Mouse (Mus musculus) lung, adult 2 months (tissue): ENCODE results near the gene Prdm11.

Source experiments
- CTCF ChIP-seq: fragments of 200-500 bp; IDR thresholded peaks from 2 replicates; pipeline ENCODE4 v1.5.1; 2011; ENCODE audit warnings: mild to moderate bottlenecking, low read length, control low read depth; ENCODE audit not compliant: insufficient read depth
- POLR2A ChIP-seq: fragments of 200-500 bp; IDR thresholded peaks from 2 replicates; pipeline ENCODE4 v1.6.1; 2011; ENCODE audit warnings: low read depth, mild to moderate bottlenecking, control low read depth, low read length, borderline replicate concordance; ENCODE audit errors: extremely low read depth

DNA sequence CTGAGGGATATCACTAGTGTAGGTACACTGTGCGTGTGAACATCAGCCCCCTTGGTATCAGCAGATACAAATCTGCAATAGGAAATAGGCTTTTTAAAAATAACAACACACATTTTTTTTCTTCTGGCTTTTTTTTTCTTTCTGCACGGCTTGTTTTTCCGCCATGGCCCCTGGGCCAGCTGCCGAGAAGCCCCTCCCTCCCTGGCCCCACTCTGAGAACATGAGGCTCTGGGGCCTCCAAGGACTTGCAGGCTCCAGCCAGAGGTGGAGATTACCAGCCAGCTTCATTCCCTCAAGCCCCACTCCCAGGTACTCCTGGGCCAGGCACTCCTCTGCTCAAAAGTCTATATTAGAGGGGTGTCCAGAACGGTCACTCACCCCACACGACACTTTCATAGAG, 4.5 kb downstream of the Prdm11 start:
- TF ChIP-seq CTCF (no peak), POLR2A (no peak)
